Mouse (Mus musculus) activated CD4-positive, CD25-positive, alpha-beta regulatory T cell, adult 9 weeks (primary cell): ENCODE data around the gene Vmn1r213. TPM values are rescaled to one million over a fixed set of nuclear protein-coding genes. Genes with fewer than 3 reads are reported as not detected.

Experiments
- polyA plus RNA-seq: library from polyadenylated mRNA; unstranded; fragments of 100-300 nt; shearing (Covaris generic); gene quantifications from one replicate; pipeline ENCODE4 v1.2.1, GENCODE M21; 2017

The Vmn1r213 gene
- not detected for polyA plus RNA-seq

GRCm38 (mm10) chr13:23007356-23007755 lies at the start of gene Vmn1r213:
Gene Vmn1r213 (plus strand): TSS chr13:23007656.

GRCm38 (mm10) chr13:23030118-23030517 lies 22.7 kb downstream of the Vmn1r213 start, which contains the start of gene Vmn1r214:
Gene Vmn1r214 (plus strand): TSS chr13:23030418.

Other genes starting within 250 kb of the Vmn1r213 start
- 0.11 TPM for gene Vmn1r208, start 230.3 kb upstream of the Vmn1r213 start, polyA plus RNA-seq
- gene Vmn1r209, start 198.0 kb upstream of the Vmn1r213 start, polyA plus RNA-seq = not detected
- not detected for gene Vmn1r210, start 176.3 kb upstream of the Vmn1r213 start, polyA plus RNA-seq
- gene Vmn1r211, start 150.1 kb upstream of the Vmn1r213 start, polyA plus RNA-seq = not detected
- not detected for gene Vmn1r212, start 123.5 kb upstream of the Vmn1r213 start, polyA plus RNA-seq
- gene Vmn1r214, start 22.8 kb downstream of the Vmn1r213 start, polyA plus RNA-seq = not detected
- gene Vmn1r215, start 60.4 kb downstream of the Vmn1r213 start, polyA plus RNA-seq = not detected
- not detected for gene Vmn1r217, start 110.6 kb downstream of the Vmn1r213 start, polyA plus RNA-seq
- 0.04 TPM for gene Vmn1r218, start 125.5 kb downstream of the Vmn1r213 start, polyA plus RNA-seq
- gene Vmn1r219, start 151.7 kb downstream of the Vmn1r213 start, polyA plus RNA-seq = not detected
- not detected for gene Vmn1r220, start 180.3 kb downstream of the Vmn1r213 start, polyA plus RNA-seq
- gene Vmn1r221, start 206.5 kb downstream of the Vmn1r213 start, polyA plus RNA-seq = not detected
- not detected for gene Vmn1r222, start 228.3 kb downstream of the Vmn1r213 start, polyA plus RNA-seq
- not detected for gene Vmn1r223, start 239.5 kb downstream of the Vmn1r213 start, polyA plus RNA-seq